Mouse (Mus musculus) stomach, embryonic 14.5 days (tissue): ENCODE measurements around the gene Ptrhd1. TPM values are rescaled to one million over a fixed set of nuclear protein-coding genes. Genes with fewer than 3 reads are reported as not detected.
A peak's percentile ranks its signal among the peaks of the same experiment; 100 is the strongest.

Experiments used
- ATAC-seq: fragments of 200-750 bp; cut with Nextera tagmentation; 2 replicates; pipeline ENCODE4 v1.8.0; 2017; ENCODE audit warnings: low read depth, moderate TSS enrichment; ENCODE audit not compliant: insufficient number of reproducible peaks, insufficient read depth, low FRiP score
- H3K27ac ChIP-seq: fragments of 300-500 bp; sonication (generic); 2 replicates; pipeline ENCODE4 v1.5.1; 2014; ENCODE audit warnings: mild to moderate bottlenecking, low read length, moderate library complexity, mixed read lengths
- H3K27me3 ChIP-seq: fragments of 300-500 bp; sonication (generic); 2 replicates; pipeline ENCODE4 v1.6.1; 2014; ENCODE audit warnings: low read length, control low read depth, mixed read lengths; ENCODE audit not compliant: control insufficient read depth, insufficient read depth
- H3K36me3 ChIP-seq: fragments of 300-500 bp; sonication (generic); 2 replicates; pipeline ENCODE4 v1.6.1; 2014; ENCODE audit warnings: mild to moderate bottlenecking, control low read depth, low read length, moderate library complexity, mixed read lengths; ENCODE audit not compliant: control insufficient read depth, insufficient read depth
- H3K4me1 ChIP-seq: fragments of 300-500 bp; sonication (generic); 2 replicates; pipeline ENCODE4 v1.6.1; 2014; ENCODE audit warnings: low read length, control low read depth, mixed read lengths; ENCODE audit not compliant: control insufficient read depth, insufficient read depth
- H3K4me2 ChIP-seq: fragments of 300-500 bp; sonication (generic); replicated peaks from 2 replicates; pipeline ENCODE4 v1.6.1; 2014; ENCODE audit warnings: low read depth, low read length, control low read depth
- H3K4me3 ChIP-seq: fragments of 300-500 bp; sonication (generic); 2 replicates; pipeline ENCODE4 v1.5.1; 2014; ENCODE audit warnings: low read depth, low read length, control low read depth
- H3K9ac ChIP-seq: fragments of 300-500 bp; sonication (generic); replicated peaks from 2 replicates; pipeline ENCODE4 v1.6.1; 2014; ENCODE audit warnings: low read depth, mild to moderate bottlenecking, control low read depth, low read length, moderate library complexity, mixed read lengths
- H3K9me3 ChIP-seq: fragments of 300-500 bp; sonication (generic); 2 replicates; pipeline ENCODE4 v1.6.1; 2016; ENCODE audit warnings: low read depth, low read length, control low read depth; ENCODE audit not compliant: control insufficient read depth
- WGBS: fragments of 180-500 bp; shearing (Covaris S2); extraction: QIAGEN DNeasy Blood & Tissue Kit; methylation state at CpG from one replicate; pipeline ENCODE4 v1.1.7; 2014; 5-methylcytosine and 5-hydroxymethylcytosine counted together
- polyA plus RNA-seq: library from polyadenylated mRNA; unstranded; fragments of >200 nt; fragmentation: Nextera tagmentation; extraction: Ambion mirVana; gene quantifications from 2 replicates; pipeline ENCODE4 v1.2.1, GENCODE M21; 2014

The Ptrhd1 gene
- 5.7 and 5.9 TPM in 2 replicates for polyA plus RNA-seq

GRCm38 (mm10) chr12:4233572-4234508 is at the start of gene Ptrhd1, which contains the start of gene Cenpo:
Ptrhd1 (plus strand) TSS chr12:4234027.
Cenpo (minus strand) TSS chr12:4234294.
- Histone ChIP-seq H3K27me3 (no peaks in the 10 kb centered on the region), H3K4me2 (peak within 1 kb of the TSS; percentile 53), H3K4me3 (peak within 1 kb of the TSS; percentile 76), H3K9me3 (no peaks in the 10 kb centered on the region), H3K9ac (peak within 1 kb of the TSS; percentile 50), H3K4me1 (peaks cover 10% of the 10 kb centered on the region; the same call in 1 of the 2 replicates), H3K36me3 (peaks cover 7% of the 10 kb centered on the region; the same call in 1 of the 2 replicates), H3K27ac (peak within 1 kb of the TSS; percentile 94)
- ATAC-seq: peak; percentile 97
- WGBS: under 1% methylated on average over 50 of the region's 50 CpGs

GRCm38 (mm10) chr12:4184648-4185047 is 49.2 kb upstream of the Ptrhd1 start:
- Histone ChIP-seq H3K4me1 (peaks cover 9% of the 10 kb centered on the region), H3K9ac (no peak overlapping the region), H3K4me2 (no peak overlapping the region), H3K9me3 (no peaks in the 10 kb centered on the region), H3K4me3 (no peak overlapping the region), H3K27ac (no peak overlapping the region), H3K36me3 (no peaks in the 10 kb centered on the region; the same call in 1 of the 2 replicates), H3K27me3 (no peaks in the 10 kb centered on the region)
- ATAC-seq: no peak
- WGBS: 53% methylated on average over 2 of the region's 2 CpGs

GRCm38 (mm10) chr12:4188171-4189059 is 45.4 kb upstream of the Ptrhd1 start:
- H3K36me3 ChIP-seq: no peaks in the 10 kb centered on the region
- H3K4me1 ChIP-seq: peaks cover 14% of the 10 kb centered on the region
- H3K4me2 ChIP-seq: no peak overlapping the region
- no peaks in the 10 kb centered on the region for H3K9me3 ChIP-seq
- WGBS: 34% methylated on average over 12 of the region's 14 CpGs
- peak overlapping the region; percentile 76 for H3K27ac ChIP-seq
- H3K27me3 ChIP-seq: no peaks in the 10 kb centered on the region
- H3K4me3 ChIP-seq: no peak overlapping the region
- no peak overlapping the region for H3K9ac ChIP-seq
- peak; percentile 72; the same call in 1 of the 2 replicates for ATAC-seq

- Histone ChIP-seq H3K27me3 (no peaks in the 10 kb centered on the region), H3K4me1 (peaks cover 14% of the 10 kb centered on the region), H3K36me3 (no peaks in the 10 kb centered on the region), H3K4me2 (no peak overlapping the region), H3K9me3 (no peaks in the 10 kb centered on the region), H3K27ac (no peak overlapping the region), H3K9ac (no peak overlapping the region), H3K4me3 (no peak overlapping the region)
- WGBS: 49% methylated on average over 5 of the region's 5 CpGs
- no peak for ATAC-seq
These were observed 44.8 kb upstream of the Ptrhd1 start for GRCm38 (mm10) chr12:4189060-4189447.

GRCm38 (mm10) chr12:4192514-4192913 is 41.3 kb upstream of the Ptrhd1 start:
- H3K36me3 ChIP-seq: peaks cover 8% of the 10 kb centered on the region
- no peak overlapping the region; the same call in 1 of the 2 replicates for H3K27ac ChIP-seq
- H3K9ac ChIP-seq: no peak overlapping the region
- no peaks in the 10 kb centered on the region for H3K9me3 ChIP-seq
- no peak for ATAC-seq
- WGBS: 57% methylated on average over 6 of the region's 6 CpGs
- peaks cover 14% of the 10 kb centered on the region for H3K4me1 ChIP-seq
- no peak overlapping the region for H3K4me2 ChIP-seq
- no peaks in the 10 kb centered on the region for H3K27me3 ChIP-seq
- H3K4me3 ChIP-seq: no peak overlapping the region

- WGBS: 31% methylated on average over 10 of the region's 10 CpGs
- Histone ChIP-seq H3K27ac (no peak overlapping the region; the same call in 1 of the 2 replicates), H3K27me3 (no peaks in the 10 kb centered on the region), H3K9me3 (no peaks in the 10 kb centered on the region), H3K4me1 (peaks cover 12% of the 10 kb centered on the region), H3K4me3 (no peak overlapping the region), H3K9ac (no peak overlapping the region), H3K4me2 (no peak overlapping the region), H3K36me3 (peaks cover 12% of the 10 kb centered on the region)
- no peak for ATAC-seq
These were observed 40.6 kb upstream of the Ptrhd1 start for GRCm38 (mm10) chr12:4193025-4193740.

- WGBS: 90% methylated on average over 14 of the region's 14 CpGs
- Histone ChIP-seq H3K27me3 (no peaks in the 10 kb centered on the region), H3K4me3 (no peak overlapping the region), H3K27ac (no peak overlapping the region), H3K36me3 (peaks cover 13% of the 10 kb centered on the region), H3K9ac (no peak overlapping the region), H3K4me1 (peaks cover 5% of the 10 kb centered on the region; the same call in 1 of the 2 replicates), H3K4me2 (no peak overlapping the region), H3K9me3 (no peaks in the 10 kb centered on the region)
- no peak for ATAC-seq
These were observed 39.2 kb upstream of the Ptrhd1 start for GRCm38 (mm10) chr12:4194643-4195042.
